Mouse (Mus musculus): ENCODE results near the gene Ppp1r16b. TPM values are rescaled to one million over a fixed set of nuclear protein-coding genes. Genes with fewer than 3 reads are reported as not detected.
A peak's percentile ranks its signal among the peaks of the same experiment; 100 is the strongest.

Ppp1r16b gene
- polyA plus RNA-seq, 1 experiment from 2014 or later, result 2.9 TPM

DNA sequence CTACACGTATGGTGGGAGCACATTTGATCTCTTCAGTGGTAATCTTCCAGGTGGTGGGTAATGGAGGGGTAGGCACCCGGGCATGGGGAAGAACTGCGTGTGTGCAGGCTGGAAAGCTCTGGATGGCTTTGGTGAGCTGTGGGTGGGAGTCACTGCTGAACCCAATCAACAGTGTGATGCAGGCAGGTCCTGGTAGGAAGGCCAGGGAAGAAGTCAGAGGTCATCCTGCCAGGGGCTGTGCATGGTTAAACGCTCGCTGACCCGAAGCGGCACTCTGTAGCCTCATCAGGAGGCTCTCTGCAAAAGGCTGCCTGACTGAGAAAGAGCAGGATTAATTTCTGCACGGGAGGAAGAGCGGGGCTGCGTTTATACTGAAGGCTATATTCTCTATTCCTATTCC lies 5.4 kb downstream of the Ppp1r16b start:
- WGBS, result 33% methylated on average over 10 of the region's 10 CpGs
- peaks cover 47% of the 10 kb centered on the region for H3K4me1 ChIP-seq
- peaks cover 53% of the 10 kb centered on the region for H3K27me3 ChIP-seq
- no peak overlapping the region for H3K4me2 ChIP-seq
- no peaks in the 10 kb centered on the region for H3K36me3 ChIP-seq (replicated peaks)
- no peak overlapping the region for H3K4me3 ChIP-seq (replicated peaks)
- no peaks in the 10 kb centered on the region for H3K9me3 ChIP-seq
- no peak overlapping the region for H3K27ac ChIP-seq
- H3K9ac ChIP-seq, result no peak overlapping the region
- no peak for ATAC-seq (ENCODE audit: low FRiP score)

DNA sequence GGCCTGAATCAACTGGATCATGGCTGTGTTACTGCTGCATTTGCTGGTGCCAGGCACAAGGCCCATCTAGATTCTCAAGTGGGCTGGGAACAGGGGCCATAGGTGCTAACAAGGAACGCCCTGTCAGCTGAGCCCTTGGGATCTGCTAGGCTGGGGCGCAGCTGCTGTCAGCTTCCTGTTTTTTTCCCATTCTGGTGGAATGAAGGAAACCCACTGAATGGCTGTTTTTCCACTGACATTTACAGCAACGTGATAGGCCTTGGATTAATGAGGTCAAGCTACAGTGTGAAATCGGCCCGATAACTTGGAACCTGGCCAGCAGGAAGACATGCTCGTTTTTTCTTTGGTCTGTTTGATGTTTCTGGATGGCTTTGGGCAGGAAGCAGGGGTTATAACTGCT lies 7.6 kb downstream of the Ppp1r16b start:
- no peak overlapping the region for H3K4me2 ChIP-seq
- H3K9ac ChIP-seq, result no peak overlapping the region
- WGBS, result 34% methylated on average over 6 of the region's 6 CpGs
- peak overlapping the region; percentile 61 for H3K27ac ChIP-seq
- peaks cover 32% of the 10 kb centered on the region for H3K27me3 ChIP-seq
- H3K9me3 ChIP-seq, result no peaks in the 10 kb centered on the region
- no peak overlapping the region for H3K4me3 ChIP-seq (replicated peaks)
- peak; percentile 42; the same call in 1 of the 2 replicates for ATAC-seq (ENCODE audit: low FRiP score)
- H3K36me3 ChIP-seq (replicated peaks), result no peaks in the 10 kb centered on the region
- H3K4me1 ChIP-seq, result peaks cover 26% of the 10 kb centered on the region

DNA sequence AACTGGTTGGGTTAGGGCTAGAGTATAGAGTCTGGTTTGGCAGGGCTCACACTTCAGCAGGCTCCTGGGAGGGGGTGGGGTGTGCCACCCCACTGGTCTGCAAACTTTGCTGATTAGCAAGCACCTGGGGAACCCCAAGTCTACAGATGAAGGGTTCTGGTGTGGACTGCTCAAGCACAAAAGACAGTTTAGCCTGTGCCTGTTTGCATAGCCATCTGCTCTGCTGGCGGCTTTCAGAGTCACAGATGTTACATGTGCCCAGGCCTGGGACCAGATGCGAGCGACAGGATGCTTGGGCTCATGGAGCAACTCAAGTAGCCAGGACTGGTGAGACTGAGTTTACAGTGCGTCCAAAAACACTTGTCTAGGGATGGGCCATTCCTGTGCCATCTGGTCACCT lies 8.3 kb downstream of the Ppp1r16b start:
- WGBS, result 84% methylated on average over 4 of the region's 4 CpGs
- peak overlapping the region; percentile 61 for H3K27ac ChIP-seq
- peak; percentile 42; the same call in 1 of the 2 replicates for ATAC-seq (ENCODE audit: low FRiP score)

DNA sequence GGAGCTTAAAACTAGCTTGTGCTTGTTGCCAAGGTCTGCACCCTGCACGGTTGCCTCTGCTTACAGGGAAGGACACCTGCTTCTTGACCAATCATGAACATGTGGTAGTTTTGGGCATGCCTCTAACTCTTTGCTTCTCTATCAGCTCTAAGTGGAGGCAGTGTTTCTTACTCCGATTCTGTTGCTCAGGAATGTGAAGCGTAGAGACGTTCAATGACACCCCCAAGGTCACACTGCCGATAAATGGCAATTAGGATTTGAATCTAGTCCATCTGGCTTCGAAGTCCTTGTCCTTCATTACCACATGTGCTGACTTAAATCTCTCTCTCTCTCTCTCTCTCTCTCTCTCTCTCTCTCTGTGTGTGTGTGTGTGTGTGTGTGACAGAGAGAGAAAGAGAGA lies 8.9 kb downstream of the Ppp1r16b start:
- ATAC-seq (ENCODE audit: low FRiP score), result no peak
- 77% methylated on average over 6 of the region's 6 CpGs for WGBS
- no peaks in the 10 kb centered on the region for H3K9me3 ChIP-seq
- H3K4me3 ChIP-seq (replicated peaks), result no peak overlapping the region
- H3K27ac ChIP-seq, result 0 out of 2 replicates have a peak overlapping the region, but pooled peaks have one; percentile 61
- H3K4me1 ChIP-seq, result peaks cover 15% of the 10 kb centered on the region
- H3K4me2 ChIP-seq, result no peak overlapping the region
- peaks cover 19% of the 10 kb centered on the region for H3K27me3 ChIP-seq
- H3K36me3 ChIP-seq (replicated peaks), result no peaks in the 10 kb centered on the region
- no peak overlapping the region for H3K9ac ChIP-seq

More for the DNA sequence above, 8.3 kb downstream of the Ppp1r16b start:
- H3K4me2 ChIP-seq, result no peak overlapping the region
- H3K4me3 ChIP-seq (replicated peaks), result no peak overlapping the region
- no peak overlapping the region for H3K9ac ChIP-seq
- no peaks in the 10 kb centered on the region for H3K9me3 ChIP-seq
- peaks cover 20% of the 10 kb centered on the region for H3K4me1 ChIP-seq
- peaks cover 26% of the 10 kb centered on the region for H3K27me3 ChIP-seq
- H3K36me3 ChIP-seq (replicated peaks), result no peaks in the 10 kb centered on the region

DNA sequence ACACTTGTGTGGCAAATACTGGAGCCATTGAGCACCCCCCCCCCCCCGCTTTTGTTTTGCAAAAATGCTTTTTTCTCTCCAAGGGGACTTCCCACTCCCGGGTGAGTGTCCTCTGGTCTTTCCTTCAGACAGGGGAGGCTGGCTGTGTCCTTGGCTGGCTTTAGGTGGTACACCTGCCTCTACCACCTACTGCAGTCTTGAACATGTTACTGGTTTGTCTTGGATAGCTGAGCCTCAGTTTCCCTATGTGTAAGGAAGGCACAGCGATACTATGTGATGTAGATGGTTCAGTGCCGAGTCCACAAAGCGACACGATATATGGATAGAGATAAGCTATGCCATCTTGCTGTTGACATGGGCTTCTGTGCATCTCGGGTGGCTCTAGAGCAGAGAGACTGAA lies 9.6 kb downstream of the Ppp1r16b start:
- WGBS, result 88% methylated on average over 7 of the region's 7 CpGs
- H3K27me3 ChIP-seq, result peaks cover 13% of the 10 kb centered on the region
- no peaks in the 10 kb centered on the region for H3K9me3 ChIP-seq
- no peaks in the 10 kb centered on the region for H3K36me3 ChIP-seq (replicated peaks)
- H3K9ac ChIP-seq, result no peak overlapping the region
- H3K27ac ChIP-seq, result no peak overlapping the region
- H3K4me2 ChIP-seq, result no peak overlapping the region
- H3K4me3 ChIP-seq (replicated peaks), result no peak overlapping the region
- no peak for ATAC-seq (ENCODE audit: low FRiP score)
- peaks cover 15% of the 10 kb centered on the region for H3K4me1 ChIP-seq

DNA sequence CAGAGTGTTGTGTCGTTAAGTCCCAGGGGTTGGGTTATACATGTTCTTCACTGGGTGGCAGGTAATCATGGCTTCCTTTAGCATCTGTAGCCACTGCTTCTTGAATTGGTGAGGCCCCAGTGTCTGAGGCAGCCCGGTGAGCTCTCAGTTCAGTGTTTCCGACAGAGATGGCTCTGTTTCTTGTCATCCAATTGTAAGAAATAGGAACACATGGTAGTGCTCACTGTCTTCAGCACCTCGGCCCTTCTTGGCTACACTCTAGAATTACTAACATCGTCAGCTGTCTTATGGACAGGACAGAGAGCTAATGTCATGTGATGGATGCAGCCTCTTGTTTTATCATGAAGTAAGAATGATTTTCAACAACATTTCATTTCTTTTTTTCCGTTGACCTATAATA lies 10.0 kb downstream of the Ppp1r16b start:
- Histone ChIP-seq H3K27me3 (peaks cover 9% of the 10 kb centered on the region), H3K27ac (no peak overlapping the region), H3K9ac (no peak overlapping the region), H3K4me3 (replicated peaks) (no peak overlapping the region), H3K4me1 (peaks cover 18% of the 10 kb centered on the region), H3K4me2 (no peak overlapping the region), H3K9me3 (no peaks in the 10 kb centered on the region), H3K36me3 (replicated peaks) (no peaks in the 10 kb centered on the region)
- WGBS, result 91% methylated on average over 6 of the region's 6 CpGs
- ATAC-seq (ENCODE audit: low FRiP score), result no peak

DNA sequence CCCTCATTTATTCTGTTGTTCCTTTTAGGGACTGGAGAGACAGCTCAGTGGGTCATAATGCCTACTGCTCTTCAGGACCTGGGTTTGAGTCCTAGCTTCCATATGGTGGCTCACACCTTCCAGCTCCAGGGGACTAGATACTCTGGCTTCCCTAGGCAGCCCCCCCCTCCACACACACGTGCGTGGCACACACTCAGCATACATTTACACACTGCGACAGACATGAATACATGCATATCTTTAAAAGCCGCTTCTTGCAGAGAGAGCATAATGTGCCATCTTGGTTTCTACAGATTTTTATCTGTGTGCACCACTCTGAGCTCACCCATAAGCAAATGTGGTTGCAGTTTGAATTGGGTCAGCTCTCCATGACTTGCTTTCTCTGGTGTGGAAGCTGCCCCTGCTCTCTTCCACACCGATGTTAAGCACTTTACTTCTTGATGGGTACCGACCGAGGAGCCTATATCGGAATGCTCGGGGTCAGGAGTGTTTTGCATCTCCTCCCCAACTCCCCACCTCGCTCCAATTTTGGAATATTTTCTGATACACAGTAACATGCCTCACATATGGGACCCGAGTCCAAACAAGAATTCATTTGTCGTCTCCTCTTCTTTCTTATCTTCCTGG lies 10.8 kb downstream of the Ppp1r16b start:
- no peak for ATAC-seq (ENCODE audit: low FRiP score)
- WGBS, result 86% methylated on average over 12 of the region's 12 CpGs
- H3K36me3 ChIP-seq (replicated peaks), result no peaks in the 10 kb centered on the region
- H3K9me3 ChIP-seq, result no peaks in the 10 kb centered on the region
- H3K4me3 ChIP-seq (replicated peaks), result no peak overlapping the region
- H3K9ac ChIP-seq, result no peak overlapping the region
- H3K27me3 ChIP-seq, result 0 out of 2 replicates have a peak, but pooled peaks cover under 1% of the 10 kb centered on the region
- H3K27ac ChIP-seq, result no peak overlapping the region
- peaks cover 22% of the 10 kb centered on the region for H3K4me1 ChIP-seq
- H3K4me2 ChIP-seq, result no peak overlapping the region

DNA sequence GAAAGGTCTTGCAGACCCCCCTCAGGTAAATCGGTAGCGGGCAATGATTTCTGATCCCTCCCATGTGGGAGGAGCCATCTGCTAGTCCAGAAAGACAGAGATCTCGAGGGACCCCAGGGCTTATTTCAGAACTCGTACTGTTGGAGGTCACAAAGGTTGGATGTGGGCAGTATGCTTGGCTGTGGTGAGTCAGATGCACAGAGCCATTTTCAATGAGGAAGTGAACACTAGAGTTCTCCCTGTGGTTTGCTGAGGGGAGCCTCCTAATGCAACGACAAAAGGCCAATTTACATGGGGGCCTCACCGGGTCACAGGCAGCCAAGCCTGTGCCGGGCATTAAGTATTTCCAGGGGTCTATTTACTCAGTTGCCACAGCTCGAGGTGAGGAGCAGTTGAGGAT lies 12.7 kb downstream of the Ppp1r16b start:
- ATAC-seq (ENCODE audit: low FRiP score), result no peak
- Histone ChIP-seq H3K27me3 (no peaks in the 10 kb centered on the region), H3K36me3 (replicated peaks) (no peaks in the 10 kb centered on the region), H3K4me1 (peaks cover 21% of the 10 kb centered on the region), H3K9me3 (no peaks in the 10 kb centered on the region), H3K27ac (no peak overlapping the region), H3K9ac (no peak overlapping the region), H3K4me2 (no peak overlapping the region), H3K4me3 (replicated peaks) (no peak overlapping the region)
- 75% methylated on average over 8 of the region's 8 CpGs for WGBS

DNA sequence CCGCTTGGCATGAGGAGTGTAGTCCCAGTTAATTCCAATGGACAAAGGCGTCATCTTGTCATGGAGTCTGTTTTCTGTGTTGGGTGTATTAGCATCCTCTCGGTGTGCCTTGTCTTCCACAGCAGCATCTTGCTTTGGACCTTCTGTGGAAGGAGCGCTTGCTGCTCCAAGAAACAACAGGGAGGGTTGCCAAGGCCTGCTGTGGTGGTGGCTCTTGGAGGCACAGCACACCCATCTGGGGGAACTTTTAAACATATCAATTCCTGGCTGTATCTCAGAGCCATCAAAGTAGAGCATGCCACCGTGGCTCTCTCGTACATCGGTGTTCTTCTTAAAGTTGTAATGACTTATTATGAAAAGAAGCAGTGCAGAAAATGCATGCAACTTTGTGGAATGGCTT lies 13.9 kb downstream of the Ppp1r16b start:
- ATAC-seq (ENCODE audit: low FRiP score), result no peak
- Histone ChIP-seq H3K36me3 (replicated peaks) (no peaks in the 10 kb centered on the region), H3K4me3 (replicated peaks) (no peak overlapping the region), H3K4me2 (no peak overlapping the region), H3K4me1 (peaks cover 19% of the 10 kb centered on the region), H3K27ac (no peak overlapping the region), H3K27me3 (no peaks in the 10 kb centered on the region), H3K9me3 (no peaks in the 10 kb centered on the region), H3K9ac (no peak overlapping the region)
- WGBS, result 94% methylated on average over 7 of the region's 7 CpGs

DNA sequence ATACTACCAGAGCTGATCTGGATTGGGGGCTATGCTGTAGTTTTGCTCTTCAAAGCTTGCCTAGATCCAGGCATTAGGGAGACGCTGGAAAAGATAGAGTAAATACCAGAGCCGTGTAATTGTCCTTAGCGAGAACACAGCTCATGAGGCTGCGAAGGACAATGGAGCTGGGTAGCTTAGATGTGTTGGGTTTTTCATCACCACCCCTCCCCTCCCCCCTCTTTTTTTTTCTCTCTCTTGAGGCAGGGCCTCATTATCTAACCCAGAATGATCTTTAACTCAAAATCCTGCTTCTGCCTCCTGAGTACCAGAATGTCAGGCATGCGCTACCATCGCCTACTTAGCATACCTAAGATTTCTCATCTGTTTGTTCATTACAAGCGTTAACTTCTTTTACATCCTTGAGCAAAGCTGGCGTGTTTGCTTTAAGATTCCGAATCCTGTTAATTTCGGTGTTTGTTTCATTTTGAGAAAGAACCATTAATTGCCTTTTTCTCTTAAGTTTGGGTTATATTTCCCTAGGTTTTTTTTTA lies 15.2 kb downstream of the Ppp1r16b start:
- Histone ChIP-seq H3K27me3 (no peaks in the 10 kb centered on the region), H3K9ac (no peak overlapping the region), H3K4me2 (no peak overlapping the region), H3K4me1 (peaks cover 19% of the 10 kb centered on the region), H3K9me3 (no peaks in the 10 kb centered on the region), H3K4me3 (replicated peaks) (no peak overlapping the region), H3K36me3 (replicated peaks) (no peaks in the 10 kb centered on the region), H3K27ac (no peak overlapping the region)
- 56% methylated on average over 10 of the region's 10 CpGs for WGBS
- ATAC-seq (ENCODE audit: low FRiP score), result no peak

DNA sequence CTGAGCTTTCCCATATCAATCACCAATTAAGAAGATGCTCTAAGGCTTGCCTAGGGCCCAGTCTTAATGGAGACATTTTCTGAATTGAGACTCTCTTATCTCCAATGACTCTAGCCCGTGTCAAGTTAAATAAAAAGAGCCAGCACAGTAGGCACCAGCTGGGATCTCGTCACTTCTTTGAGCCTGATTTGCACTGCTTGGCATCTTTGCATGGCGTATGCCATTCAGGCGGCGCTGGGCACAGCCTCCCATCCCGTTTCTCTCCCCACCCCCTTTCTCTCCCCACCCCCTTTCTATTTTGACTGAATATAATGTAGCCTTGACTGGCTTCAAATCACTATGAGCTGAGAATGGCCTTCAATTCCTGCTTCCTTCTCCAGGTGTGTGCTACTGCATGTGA lies 16.5 kb downstream of the Ppp1r16b start:
- Histone ChIP-seq H3K9ac (no peak overlapping the region), H3K4me2 (no peak overlapping the region), H3K27ac (no peak overlapping the region), H3K27me3 (no peaks in the 10 kb centered on the region), H3K36me3 (replicated peaks) (no peaks in the 10 kb centered on the region), H3K9me3 (no peaks in the 10 kb centered on the region), H3K4me3 (replicated peaks) (no peak overlapping the region), H3K4me1 (peaks cover 19% of the 10 kb centered on the region)
- no peak for ATAC-seq (ENCODE audit: low FRiP score)
- 68% methylated on average over 6 of the region's 6 CpGs for WGBS

DNA sequence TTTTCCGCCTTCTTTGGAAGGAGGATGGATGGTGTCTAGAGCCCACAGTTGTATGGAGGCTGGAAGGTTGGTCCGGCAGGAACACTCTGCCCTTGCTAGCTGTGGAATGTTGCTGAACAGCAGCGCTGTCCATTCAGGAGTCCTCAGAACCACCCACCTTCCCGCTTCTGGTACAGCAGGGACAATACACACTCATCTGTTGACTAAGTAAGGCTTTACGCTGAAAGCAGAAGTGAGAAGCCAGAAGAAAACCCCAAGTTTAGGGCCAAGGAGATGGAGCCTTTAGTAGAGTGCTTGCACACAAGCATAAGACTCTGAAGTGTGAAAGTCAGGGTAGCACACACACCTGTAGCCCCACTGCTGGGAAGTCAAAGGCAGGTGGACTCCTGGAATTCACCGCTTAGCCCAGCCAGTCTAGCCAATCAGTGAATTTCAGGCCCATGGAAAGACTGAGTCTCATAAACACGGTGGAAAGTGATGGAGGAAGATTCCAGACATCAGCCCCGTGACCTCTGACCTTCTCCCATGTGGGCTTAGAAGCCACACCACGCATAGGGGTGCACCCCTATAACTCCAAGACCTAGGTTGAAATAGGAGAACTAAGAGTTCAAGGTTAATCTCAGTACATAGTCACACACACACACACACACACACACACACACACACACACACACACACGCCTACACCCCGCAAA lies 17.3 kb downstream of the Ppp1r16b start:
- Histone ChIP-seq H3K4me2 (no peak overlapping the region), H3K4me1 (peaks cover 19% of the 10 kb centered on the region), H3K9ac (no peak overlapping the region), H3K27me3 (no peaks in the 10 kb centered on the region), H3K36me3 (replicated peaks) (no peaks in the 10 kb centered on the region), H3K4me3 (replicated peaks) (no peak overlapping the region), H3K9me3 (no peaks in the 10 kb centered on the region), H3K27ac (no peak overlapping the region)
- 65% methylated on average over 11 of the region's 11 CpGs for WGBS
- no peak for ATAC-seq (ENCODE audit: low FRiP score)

DNA sequence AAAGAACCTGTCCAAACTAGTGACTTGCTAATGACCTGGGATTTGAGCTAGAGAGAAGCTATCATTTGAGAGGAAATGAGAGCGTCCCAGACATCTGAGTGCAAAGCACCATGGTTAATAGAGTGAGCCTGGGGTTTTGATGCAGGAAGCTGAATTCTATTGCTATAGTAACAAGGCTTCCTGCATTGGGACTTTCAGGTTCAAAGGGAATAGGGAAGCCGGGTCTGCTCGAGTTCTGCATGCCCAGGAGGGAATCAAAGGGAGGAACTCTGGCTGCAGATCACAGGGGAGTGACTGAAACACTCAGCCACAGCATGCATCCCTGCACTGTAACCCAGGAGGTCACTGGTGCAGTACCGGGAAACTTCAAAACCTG lies 17.8 kb downstream of the Ppp1r16b start:
- peaks cover 23% of the 10 kb centered on the region for H3K4me1 ChIP-seq
- 37% methylated on average over 4 of the region's 4 CpGs for WGBS
- no peak for ATAC-seq (ENCODE audit: low FRiP score)

More for the DNA sequence above, 17.8 kb downstream of the Ppp1r16b start:
- H3K27ac ChIP-seq, result no peak overlapping the region
- H3K4me2 ChIP-seq, result no peak overlapping the region
- H3K36me3 ChIP-seq (replicated peaks), result no peaks in the 10 kb centered on the region
- H3K4me3 ChIP-seq (replicated peaks), result no peak overlapping the region
- H3K9ac ChIP-seq, result no peak overlapping the region
- H3K27me3 ChIP-seq, result no peaks in the 10 kb centered on the region
- no peaks in the 10 kb centered on the region for H3K9me3 ChIP-seq
